Mouse (Mus musculus) stomach, embryonic 16.5 days (tissue): ENCODE measurements around the gene Gm10715. TPM values are rescaled to one million over a fixed set of nuclear protein-coding genes. Genes with fewer than 3 reads are reported as not detected.
"Not testable (repeated sequence)": the region's sequence is repeated elsewhere in the genome, so short reads cannot be mapped to it uniquely, and the experiment has no call there.

Experiments used
- ATAC-seq: fragments of 200-750 bp; cut with Nextera tagmentation; 2 replicates; pipeline ENCODE4 v1.8.0; 2017; ENCODE audit warnings: moderate number of reproducible peaks, moderate TSS enrichment; ENCODE audit not compliant: insufficient read depth, low FRiP score
- H3K27ac ChIP-seq: fragments of 300-500 bp; sonication (generic); 2 replicates; pipeline ENCODE4 v1.5.1; 2014; ENCODE audit warnings: low read length
- H3K27me3 ChIP-seq: fragments of 300-500 bp; sonication (generic); 2 replicates; pipeline ENCODE4 v1.6.1; 2014; ENCODE audit warnings: low read length, control low read depth, mixed read lengths; ENCODE audit not compliant: control insufficient read depth, insufficient read depth
- H3K36me3 ChIP-seq: fragments of 300-500 bp; sonication (generic); 2 replicates; pipeline ENCODE4 v1.6.1; 2014; ENCODE audit warnings: low read length; ENCODE audit not compliant: control insufficient read depth, insufficient read depth
- H3K4me1 ChIP-seq: fragments of 300-500 bp; sonication (generic); 2 replicates; pipeline ENCODE4 v1.6.1; 2014; ENCODE audit warnings: low read length, control low read depth, mixed read lengths; ENCODE audit not compliant: control insufficient read depth, insufficient read depth
- H3K4me2 ChIP-seq: fragments of 300-500 bp; sonication (generic); 2 replicates; pipeline ENCODE4 v1.6.1; 2014; ENCODE audit warnings: low read depth, low read length, mixed read lengths
- H3K4me3 ChIP-seq: fragments of 300-500 bp; sonication (generic); replicated peaks from 2 replicates; pipeline ENCODE4 v1.5.1; 2014; ENCODE audit warnings: mild to moderate bottlenecking, low read length
- H3K9ac ChIP-seq: fragments of 300-500 bp; sonication (generic); 2 replicates; pipeline ENCODE4 v1.6.1; 2014; ENCODE audit warnings: low read length
- H3K9me3 ChIP-seq: fragments of 300-500 bp; sonication (generic); replicated peaks from 2 replicates; pipeline ENCODE4 v1.6.1; 2016; ENCODE audit warnings: low read length, control low read depth; ENCODE audit not compliant: control insufficient read depth
- WGBS: fragments of 180-500 bp; shearing (Covaris S2); extraction: QIAGEN DNeasy Blood & Tissue Kit; methylation state at CpG from one replicate; pipeline ENCODE4 v1.1.7; 2014; 5-methylcytosine and 5-hydroxymethylcytosine counted together
- polyA plus RNA-seq: library from polyadenylated mRNA; unstranded; fragments of >200 nt; fragmentation: Nextera tagmentation; extraction: Ambion mirVana; gene quantifications from 2 replicates; pipeline ENCODE4 v1.2.1, GENCODE M21; 2015

Gm10715 gene
- not detected in 2 replicates for polyA plus RNA-seq

DNA sequence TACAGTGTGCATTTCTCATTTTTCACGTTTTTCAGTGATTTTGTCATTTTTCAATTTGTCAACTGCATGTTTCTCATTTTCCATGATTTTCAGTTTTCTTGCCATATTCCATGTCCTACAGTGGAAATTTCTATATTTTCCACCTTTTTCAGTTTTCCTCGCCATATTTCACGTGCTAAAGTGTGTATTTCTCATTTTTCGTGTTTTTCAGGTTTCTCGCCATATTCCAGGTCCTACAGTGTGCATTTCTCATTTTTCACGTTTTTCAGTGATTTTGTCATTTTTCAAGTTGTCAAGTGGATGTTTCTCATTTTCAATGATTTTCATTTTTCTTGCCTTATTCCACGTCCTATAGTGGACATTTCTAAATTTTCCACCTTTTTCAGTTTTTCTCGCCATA lies at the start of gene Gm10715:
Gm10715 (plus strand) TSS at position 301 of the 400 bp plus-strand sequence.
- H3K9ac ChIP-seq, H3K4me3 ChIP-seq, H3K27ac ChIP-seq, H3K27me3 ChIP-seq, H3K4me1 ChIP-seq, H3K9me3 ChIP-seq, H3K36me3 ChIP-seq, ATAC-seq, H3K4me2 ChIP-seq: not testable (repeated sequence)
- WGBS, result 72% methylated on average over 6 of the region's 8 CpGs

DNA sequence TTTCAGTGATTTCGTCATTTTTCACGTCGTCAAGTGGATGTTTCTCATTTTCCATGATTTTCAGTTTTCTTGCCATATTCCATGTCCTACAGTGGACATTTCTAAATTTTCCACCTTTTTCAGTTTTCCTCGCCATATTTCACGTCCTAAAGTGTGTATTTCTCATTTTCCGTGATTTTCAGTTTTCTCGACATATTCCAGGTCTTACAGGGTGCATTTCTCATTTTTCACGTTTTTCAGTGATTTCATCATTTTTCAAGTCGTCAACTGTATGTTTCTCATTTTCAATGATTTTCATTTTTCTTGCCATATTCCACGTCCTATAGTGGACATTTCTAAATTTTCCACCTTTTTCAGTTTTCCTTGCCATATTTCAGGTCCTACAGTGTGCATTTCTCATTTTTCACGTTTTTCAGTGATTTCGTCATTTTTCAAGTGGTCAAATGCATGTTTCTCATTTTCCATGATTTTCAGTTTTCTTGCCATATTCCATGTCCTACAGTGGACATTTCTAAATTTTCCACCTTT lies 36.2 kb upstream of the Gm10715 start, which contains the start of gene Gm10722:
Gm10722 (plus strand) TSS at position 478 of the 528 bp plus-strand sequence.
- not testable (repeated sequence) for H3K27me3 ChIP-seq, H3K36me3 ChIP-seq, H3K4me2 ChIP-seq, H3K9me3 ChIP-seq, ATAC-seq, H3K4me3 ChIP-seq, H3K27ac ChIP-seq, H3K9ac ChIP-seq, H3K4me1 ChIP-seq
- WGBS, result 66% methylated on average over 12 of the region's 12 CpGs

DNA sequence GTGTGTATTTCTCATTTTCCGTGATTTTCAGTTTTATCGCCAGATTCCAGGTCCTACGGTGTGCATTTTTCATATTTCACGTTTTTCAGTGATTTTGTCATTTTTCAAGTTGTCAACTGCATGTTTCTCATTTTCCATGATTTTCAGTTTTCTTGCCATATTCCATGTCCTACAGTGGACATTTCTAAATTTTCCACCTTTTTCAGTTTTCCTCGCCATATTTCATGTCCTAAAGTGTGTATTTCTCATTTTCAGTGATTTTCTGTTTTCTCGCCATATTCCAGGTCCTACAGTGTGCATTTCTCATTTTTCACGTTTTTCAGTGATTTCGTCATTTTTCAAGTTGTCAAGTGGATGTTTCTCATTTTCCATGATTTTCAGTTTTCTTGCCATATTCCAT lies 35.7 kb upstream of the Gm10715 start:
- not testable (repeated sequence) for H3K4me3 ChIP-seq, H3K27me3 ChIP-seq, H3K9me3 ChIP-seq, H3K4me2 ChIP-seq, ATAC-seq, H3K9ac ChIP-seq, H3K27ac ChIP-seq, H3K36me3 ChIP-seq, H3K4me1 ChIP-seq
- 67% methylated on average over 8 of the region's 8 CpGs for WGBS

DNA sequence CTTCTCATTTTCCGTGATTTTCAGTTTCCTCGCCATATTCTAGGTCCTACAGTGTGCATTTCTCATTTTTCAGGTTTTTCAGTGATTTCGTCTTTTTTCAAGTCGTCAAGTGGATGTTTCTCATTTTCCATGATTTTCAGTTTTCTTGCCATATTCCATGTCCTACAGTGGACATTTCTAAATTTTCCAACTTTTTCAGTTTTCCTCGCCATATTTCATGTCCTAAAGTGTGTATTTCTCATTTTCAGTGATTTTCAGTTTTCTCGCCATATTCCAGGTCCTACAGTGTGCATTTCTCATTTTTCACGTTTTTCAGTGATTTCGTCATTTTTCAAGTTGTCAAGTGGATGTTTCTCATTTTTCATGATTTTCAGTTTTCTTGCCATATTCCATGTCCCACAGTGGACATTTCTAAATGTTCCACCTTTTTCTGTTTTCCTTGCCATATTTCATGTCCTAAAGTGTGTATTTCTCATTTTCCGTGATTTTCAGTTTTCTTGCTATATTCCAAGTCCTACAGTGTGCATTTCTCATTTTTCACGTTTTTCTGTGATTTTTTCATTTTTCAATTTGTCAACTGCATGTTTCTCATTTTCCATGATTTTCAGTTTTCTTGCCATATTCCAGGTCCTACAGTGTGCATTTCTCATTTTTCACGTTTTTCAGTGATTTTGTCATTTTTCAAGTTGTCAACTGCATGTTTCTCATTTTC lies 34.6 kb upstream of the Gm10715 start:
- not testable (repeated sequence) for H3K4me1 ChIP-seq, H3K9ac ChIP-seq, H3K36me3 ChIP-seq, H3K27me3 ChIP-seq, H3K4me3 ChIP-seq, H3K27ac ChIP-seq, H3K4me2 ChIP-seq, H3K9me3 ChIP-seq
- peak; percentile 86 for ATAC-seq
- WGBS, result 57% methylated on average over 8 of the region's 11 CpGs

DNA sequence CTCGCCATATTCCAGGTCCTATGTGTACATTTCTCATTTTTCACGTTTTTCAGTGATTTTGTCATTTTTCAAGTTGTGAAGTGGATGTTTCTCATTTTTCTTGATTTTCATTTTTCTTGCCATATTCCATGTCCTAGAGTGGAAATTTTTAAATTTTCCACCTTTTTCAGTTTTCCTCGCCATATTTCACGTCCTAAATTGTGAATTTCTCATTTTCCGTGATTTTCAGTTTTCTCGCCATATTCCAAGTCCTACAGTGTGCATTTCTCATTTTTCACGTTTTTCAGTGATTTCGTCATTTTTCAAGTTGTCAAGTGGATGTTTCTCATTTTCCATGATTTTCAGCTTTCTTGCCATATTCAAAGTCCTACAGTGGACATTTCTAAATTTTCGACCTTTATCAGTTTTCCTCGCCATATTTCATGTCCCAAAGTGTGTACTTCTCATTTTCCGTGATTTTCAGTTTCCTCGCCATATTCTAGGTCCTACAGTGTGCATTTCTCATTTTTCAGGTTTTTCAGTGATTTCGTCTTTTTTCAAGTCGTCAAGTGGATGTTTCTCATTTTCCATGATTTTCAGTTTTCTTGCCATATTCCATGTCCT lies 33.8 kb upstream of the Gm10715 start, which contains the start of gene Gm11168:
Gm11168 (plus strand) TSS at position 553 of the 603 bp plus-strand sequence.
- H3K4me1 ChIP-seq, H3K4me2 ChIP-seq, H3K36me3 ChIP-seq, H3K9me3 ChIP-seq, H3K4me3 ChIP-seq, H3K27me3 ChIP-seq, H3K9ac ChIP-seq, H3K27ac ChIP-seq, ATAC-seq: not testable (repeated sequence)
- 68% methylated on average over 6 of the region's 14 CpGs for WGBS

DNA sequence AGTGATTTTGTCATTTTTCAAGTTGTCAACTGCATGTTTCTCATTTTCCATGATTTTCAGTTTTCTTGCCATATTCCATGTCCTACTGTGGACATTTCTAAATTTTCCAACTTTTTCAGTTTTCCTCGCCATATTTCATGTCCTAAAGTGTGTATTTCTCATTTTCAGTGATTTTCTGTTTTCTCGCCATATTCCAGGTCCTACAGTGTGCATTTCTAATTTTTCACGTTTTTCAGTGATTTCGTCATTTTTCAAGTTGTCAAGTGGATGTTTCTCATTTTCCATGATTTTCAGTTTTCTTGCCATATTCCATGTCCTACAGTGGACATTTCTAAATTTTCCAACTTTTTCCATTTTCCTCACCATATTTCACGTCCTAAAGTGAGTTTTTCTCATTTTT lies 30.5 kb upstream of the Gm10715 start:
- WGBS, result 87% methylated on average over 1 of the region's 5 CpGs
- H3K4me1 ChIP-seq, ATAC-seq: not testable (repeated sequence)

DNA sequence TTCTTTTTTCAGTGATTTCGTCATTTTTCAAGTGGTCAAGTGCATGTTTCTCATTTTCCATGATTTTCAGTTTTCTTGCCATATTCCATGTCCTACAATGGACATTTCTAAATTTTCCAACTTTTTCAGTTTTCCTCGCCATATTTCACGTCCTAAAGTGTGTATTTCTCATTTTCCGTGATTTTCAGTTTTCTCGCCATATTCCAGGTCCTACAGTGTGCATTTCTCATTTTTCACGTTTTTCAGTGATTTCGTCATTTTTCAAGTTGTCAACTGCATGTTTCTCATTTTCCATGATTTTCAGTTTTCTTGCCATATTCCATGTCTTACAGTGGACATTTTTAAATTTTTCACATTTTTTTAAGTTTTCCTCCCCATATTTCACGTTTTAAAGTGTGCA lies 30.0 kb upstream of the Gm10715 start:
- ATAC-seq, result peak; percentile 71
- not testable (repeated sequence) for H3K4me1 ChIP-seq, H3K27me3 ChIP-seq, H3K27ac ChIP-seq, H3K9ac ChIP-seq, H3K4me3 ChIP-seq, H3K36me3 ChIP-seq, H3K4me2 ChIP-seq, H3K9me3 ChIP-seq
- 67% methylated on average over 7 of the region's 8 CpGs for WGBS

More for the DNA sequence above, 30.5 kb upstream of the Gm10715 start:
- not testable (repeated sequence) for H3K27me3 ChIP-seq, H3K9ac ChIP-seq, H3K36me3 ChIP-seq, H3K27ac ChIP-seq, H3K4me2 ChIP-seq, H3K4me3 ChIP-seq, H3K9me3 ChIP-seq

DNA sequence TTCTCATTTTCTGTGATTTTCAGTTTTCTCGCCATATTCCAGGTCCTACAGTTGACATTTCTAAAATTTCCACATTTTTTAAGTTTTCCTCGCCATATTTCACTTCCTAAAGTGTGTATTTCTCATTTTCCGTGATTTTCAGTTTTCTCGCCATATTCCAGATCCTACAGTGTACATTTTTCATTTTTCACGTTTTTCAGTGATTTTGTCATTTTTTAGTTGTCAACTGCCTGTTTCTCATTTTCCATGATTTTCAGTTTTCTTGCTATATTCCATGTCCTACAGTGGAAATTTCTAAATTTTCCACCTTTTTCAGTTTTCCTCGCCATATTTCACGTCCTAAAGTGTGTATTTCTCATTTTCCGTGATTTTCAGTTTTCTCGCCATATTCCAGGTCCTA lies 29.4 kb upstream of the Gm10715 start:
- not testable (repeated sequence) for H3K9ac ChIP-seq, H3K4me2 ChIP-seq, H3K4me3 ChIP-seq, H3K4me1 ChIP-seq, H3K27ac ChIP-seq, H3K27me3 ChIP-seq, H3K9me3 ChIP-seq, H3K36me3 ChIP-seq
- 0 out of 2 replicates have a peak, but pooled peaks have one; percentile 18 for ATAC-seq
- 75% methylated on average over 7 of the region's 9 CpGs for WGBS

DNA sequence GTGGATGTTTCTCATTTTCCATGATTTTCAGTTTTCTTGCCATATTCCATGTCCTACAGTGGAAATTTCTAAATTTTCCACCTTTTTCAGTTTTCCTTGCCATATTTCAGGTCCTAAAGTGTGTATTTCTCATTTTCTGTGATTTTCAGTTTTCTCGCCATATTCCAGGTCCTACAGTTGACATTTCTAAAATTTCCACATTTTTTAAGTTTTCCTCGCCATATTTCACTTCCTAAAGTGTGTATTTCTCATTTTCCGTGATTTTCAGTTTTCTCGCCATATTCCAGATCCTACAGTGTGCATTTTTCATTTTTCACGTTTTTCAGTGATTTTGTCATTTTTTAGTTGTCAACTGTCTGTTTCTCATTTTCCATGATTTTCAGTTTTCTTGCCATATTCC lies 27.3 kb upstream of the Gm10715 start:
- not testable (repeated sequence) for H3K27ac ChIP-seq, H3K27me3 ChIP-seq, H3K4me1 ChIP-seq, H3K9me3 ChIP-seq, H3K9ac ChIP-seq, H3K4me3 ChIP-seq, H3K4me2 ChIP-seq, H3K36me3 ChIP-seq
- peak; percentile 46 for ATAC-seq
- no CpG with 5 or more reads among the region's 5 CpGs for WGBS
